Mouse (Mus musculus): ENCODE data around the gene Gm4307. TPM values are rescaled to one million over a fixed set of nuclear protein-coding genes. Genes with fewer than 3 reads are reported as not detected.
A peak's percentile ranks its signal among the peaks of the same experiment; 100 is the strongest.
"Not testable (repeated sequence)": the region's sequence is repeated elsewhere in the genome, so short reads cannot be mapped to it uniquely, and the experiment has no call there.

Gm4307 gene
- not detected for total RNA-seq (2021)
- long read RNA-seq, experiment 1: 0 reads
- long read RNA-seq, experiment 2: 0 reads

DNA sequence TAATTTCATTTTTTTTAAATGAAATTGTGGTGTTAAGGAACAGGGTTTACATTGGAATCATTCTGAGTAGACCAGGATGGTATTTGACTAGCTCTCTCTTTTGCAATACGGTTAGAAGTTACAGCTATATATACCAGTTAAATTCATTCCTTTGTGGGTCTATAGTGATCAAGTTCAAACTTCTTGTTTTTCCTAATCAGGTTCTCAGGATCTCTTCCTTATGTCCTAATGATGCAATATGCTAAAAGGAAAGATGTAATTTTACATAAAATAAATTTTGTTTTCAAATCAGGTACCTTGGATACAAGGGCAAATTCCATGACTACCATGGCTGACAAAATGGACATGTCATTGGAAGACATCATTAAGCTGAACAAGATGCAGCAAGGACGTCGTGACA, at the start of gene Gm4307:
Gene Gm4307, plus strand, starts transcription at position 301 of the 400 bp plus-strand sequence.
- not testable (repeated sequence) for DNase-seq

- DNase-seq: not testable (repeated sequence)
Measured at GRCm38 (mm10) chr10:100335376-100335775, 25.8 kb upstream of the Gm4307 start, which contains the start of gene Gm4301. Gm4301 (plus strand) TSS chr10:100335676.

DNA sequence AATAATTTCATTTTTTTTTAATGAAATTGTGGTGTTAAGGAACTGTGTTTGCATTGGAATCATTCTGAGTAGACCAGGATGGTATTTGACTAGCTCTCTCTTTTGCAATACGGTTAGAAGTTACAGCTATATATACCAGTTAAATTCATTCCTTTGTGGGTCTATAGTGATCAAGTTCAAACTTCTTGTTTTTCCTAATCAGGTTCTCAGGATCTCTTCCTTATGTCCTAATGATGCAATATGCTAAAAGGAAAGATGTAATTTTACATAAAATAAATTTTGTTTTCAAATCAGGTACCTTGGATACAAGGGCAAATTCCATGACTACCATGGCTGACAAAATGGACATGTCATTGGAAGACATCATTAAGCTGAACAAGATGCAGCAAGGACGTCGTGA, 20.6 kb upstream of the Gm4307 start, which contains the start of gene Gm4302:
Gene Gm4302, plus strand, starts transcription at position 301 of the 400 bp plus-strand sequence.
- not testable (repeated sequence) for DNase-seq

DNA sequence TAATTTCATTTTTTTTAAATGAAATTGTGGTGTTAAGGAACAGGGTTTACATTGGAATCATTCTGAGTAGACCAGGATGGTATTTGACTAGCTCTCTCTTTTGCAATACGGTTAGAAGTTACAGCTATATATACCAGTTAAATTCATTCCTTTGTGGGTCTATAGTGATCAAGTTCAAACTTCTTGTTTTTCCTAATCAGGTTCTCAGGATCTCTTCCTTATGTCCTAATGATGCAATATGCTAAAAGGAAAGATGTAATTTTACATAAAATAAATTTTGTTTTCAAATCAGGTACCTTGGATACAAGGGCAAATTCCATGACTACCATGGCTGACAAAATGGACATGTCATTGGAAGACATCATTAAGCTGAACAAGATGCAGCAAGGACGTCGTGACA, 15.5 kb upstream of the Gm4307 start, which contains the start of gene Gm4303:
Gene Gm4303, plus strand, starts transcription at position 301 of the 400 bp plus-strand sequence.
- not testable (repeated sequence) for DNase-seq

- DNase-seq: not testable (repeated sequence)
Measured at GRCm38 (mm10) chr10:100350793-100351192, 10.3 kb upstream of the Gm4307 start, which contains the start of gene Gm4305. Gm4305 (plus strand) TSS chr10:100351093.

- DNase-seq: peak; percentile 2
Measured at GRCm38 (mm10) chr10:100356841-100357240, 4.3 kb upstream of the Gm4307 start.

DNA sequence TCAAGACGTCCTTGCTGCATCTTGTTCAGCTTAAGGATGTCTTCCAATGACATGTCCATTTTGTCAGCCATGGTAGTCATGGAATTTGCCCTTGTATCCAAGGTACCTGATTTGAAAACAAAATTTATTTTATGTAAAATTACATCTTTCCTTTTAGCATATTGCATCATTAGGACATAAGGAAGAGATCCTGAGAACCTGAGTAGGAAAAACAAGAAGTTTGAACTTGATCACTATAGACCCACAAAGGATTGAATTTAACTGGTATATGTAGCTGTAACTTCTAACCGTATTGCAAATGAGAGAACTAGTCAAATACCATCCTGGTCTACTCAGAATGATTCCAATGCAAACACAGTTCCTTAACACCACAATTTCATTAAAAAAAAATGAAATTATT, 21.3 kb downstream of the Gm4307 start, which contains the start of gene Gm4312:
Gene Gm4312, minus strand, starts transcription at position 101 of the 400 bp plus-strand sequence.
- DNase-seq: not testable (repeated sequence)

GRCm38 (mm10) chr10:100402301-100402700, 41.2 kb downstream of the Gm4307 start:
- not testable (repeated sequence) for DNase-seq

Other genes with a start within 250 kb of the Gm4307 start
- not detected for gene Gm4301, start 25.7 kb upstream of the Gm4307 start, total RNA-seq (2021)
- not detected for gene Gm4302, start 20.5 kb upstream of the Gm4307 start, total RNA-seq (2021)
- not detected for gene Gm4303, start 15.4 kb upstream of the Gm4307 start, total RNA-seq (2021)
- not detected for gene Gm4305, start 10.2 kb upstream of the Gm4307 start, total RNA-seq (2021)
- not detected for gene Gm4312, start 21.2 kb downstream of the Gm4307 start, total RNA-seq (2021)
- 10 to 100 TPM; 14.1 to 17.2 TPM for gene Tmtc3, start 126.0 kb downstream of the Gm4307 start, total RNA-seq (2021)
- 1 to 10 TPM; 3.3 to 4.7 TPM for gene Cep290, start 126.2 kb downstream of the Gm4307 start, total RNA-seq (2021)
- gene 4930430F08Rik, start 229.1 kb downstream of the Gm4307 start, total RNA-seq (2021): 1 to 10 TPM; 7.0 to 7.1 TPM
- not detected for gene 1700017N19Rik, start 229.1 kb downstream of the Gm4307 start, total RNA-seq (2021)

Data from heart, adult 18-20 months (tissue).